Mouse (Mus musculus): ENCODE measurements at regions not wholly inside any gene's neighbourhood (a gene's known extent, or its start where the extent isn't known, plus 50 kb on each side); places are given as distances from the start of the nearest gene placed in this dataset.

GRCm38 (mm10) chr4:114688356-114688972 is 133.1 kb upstream of the Gm12830 start:
- TF ChIP-seq CTCF (IDR thresholded peaks at IDR 0.05; ENCODE audit: low read depth, low read length): no peak
- no peak for TF ChIP-seq POLR2A (IDR thresholded peaks at IDR 0.05; ENCODE audit: insufficient read depth, low read length)
- no peak for TF ChIP-seq EP300 (IDR thresholded peaks at IDR 0.05; ENCODE audit: insufficient read depth, low read depth, low read length)
